Mouse (Mus musculus): Measurements from ENCODE around the gene Gm10837. TPM values are rescaled to one million over a fixed set of nuclear protein-coding genes. Genes with fewer than 3 reads are reported as not detected.

Gene Gm10837
- polyA plus RNA-seq, 1 experiment from 2014 or later, result 0.29 TPM

- Histone ChIP-seq H3K27ac (peak overlapping the region; percentile 77), H3K9me3 (no peaks in the 10 kb centered on the region), H3K4me1 (replicated peaks) (peaks cover 57% of the 10 kb centered on the region), H3K27me3 (ENCODE audit: insufficient read depth, poor library complexity, severe bottlenecking) (peaks cover 99% of the 10 kb centered on the region), H3K4me3 (peak overlapping the region; percentile 41), H3K36me3 (no peaks in the 10 kb centered on the region; the same call in 1 of the 2 replicates)
- peak; percentile 67 for DNase-seq (ENCODE audit: low spot score)
- WGBS, result under 1% methylated on average over 24 of the region's 24 CpGs
Measured at GRCm38 (mm10) chr14:122484844-122485551, 5.4 kb upstream of the Gm10837 start.

GRCm38 (mm10) chr14:122485635-122486181, 4.7 kb upstream of the Gm10837 start:
- Histone ChIP-seq H3K9me3 (no peaks in the 10 kb centered on the region), H3K4me3 (peak overlapping the region; percentile 41), H3K4me1 (replicated peaks) (peaks cover 60% of the 10 kb centered on the region), H3K36me3 (no peaks in the 10 kb centered on the region; the same call in 1 of the 2 replicates), H3K27me3 (ENCODE audit: insufficient read depth, poor library complexity, severe bottlenecking) (peaks cover 99% of the 10 kb centered on the region), H3K27ac (peak overlapping the region; percentile 77)
- DNase-seq (ENCODE audit: low spot score), result peak; percentile 39
- WGBS, result under 1% methylated on average over 12 of the region's 12 CpGs

- H3K36me3 ChIP-seq, result no peaks in the 10 kb centered on the region
- H3K9me3 ChIP-seq, result no peaks in the 10 kb centered on the region
- H3K4me3 ChIP-seq, result no peak overlapping the region
- no peak overlapping the region for H3K27ac ChIP-seq
- DNase-seq (ENCODE audit: low spot score), result no peak
- WGBS, result 10% methylated on average over 1 of the region's 1 CpGs
- H3K27me3 ChIP-seq (ENCODE audit: insufficient read depth, poor library complexity, severe bottlenecking), result peaks cover 99% of the 10 kb centered on the region
- peaks cover 61% of the 10 kb centered on the region for H3K4me1 ChIP-seq (replicated peaks)
Measured at GRCm38 (mm10) chr14:122486611-122487010, 3.8 kb upstream of the Gm10837 start.

DNA sequence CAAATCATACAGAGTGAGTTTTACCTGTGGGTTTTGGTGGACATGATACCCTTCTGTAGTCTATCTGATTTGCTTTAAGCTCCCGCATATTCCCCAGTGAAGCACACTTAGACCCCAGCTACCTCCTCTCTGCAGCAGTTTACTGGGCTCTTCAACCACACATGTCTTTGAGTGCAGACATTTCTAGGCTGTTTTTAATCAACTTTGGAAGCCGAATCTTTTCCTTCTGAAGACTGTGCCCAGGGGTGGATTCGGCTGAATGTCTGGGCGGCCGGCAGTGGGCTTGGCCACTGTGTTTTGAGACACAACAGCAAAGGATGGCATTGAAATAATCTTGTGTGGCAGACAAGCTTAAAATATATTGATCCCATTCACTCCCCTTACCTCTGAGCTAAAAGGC, 3.0 kb upstream of the Gm10837 start:
- no peak overlapping the region for H3K27ac ChIP-seq
- peaks cover 54% of the 10 kb centered on the region for H3K4me1 ChIP-seq (replicated peaks)
- H3K27me3 ChIP-seq (ENCODE audit: insufficient read depth, poor library complexity, severe bottlenecking), result peaks cover 98% of the 10 kb centered on the region
- no peaks in the 10 kb centered on the region for H3K9me3 ChIP-seq
- WGBS, result 1% methylated on average over 5 of the region's 5 CpGs
- H3K36me3 ChIP-seq, result no peaks in the 10 kb centered on the region
- no peak overlapping the region for H3K4me3 ChIP-seq
- DNase-seq (ENCODE audit: low spot score), result peak; percentile 47

GRCm38 (mm10) chr14:122489041-122489440, 1.3 kb upstream of the Gm10837 start:
- Histone ChIP-seq H3K36me3 (no peaks in the 10 kb centered on the region), H3K9me3 (0 out of 2 replicates have a peak, but pooled peaks cover 4% of the 10 kb centered on the region), H3K27ac (no peak overlapping the region), H3K4me1 (replicated peaks) (peaks cover 39% of the 10 kb centered on the region), H3K4me3 (peak overlapping the region; percentile 52; the same call in 1 of the 2 replicates), H3K27me3 (ENCODE audit: insufficient read depth, poor library complexity, severe bottlenecking) (peaks cover 97% of the 10 kb centered on the region)
- 2% methylated on average over 5 of the region's 5 CpGs for WGBS
- DNase-seq (ENCODE audit: low spot score), result no peak

DNA sequence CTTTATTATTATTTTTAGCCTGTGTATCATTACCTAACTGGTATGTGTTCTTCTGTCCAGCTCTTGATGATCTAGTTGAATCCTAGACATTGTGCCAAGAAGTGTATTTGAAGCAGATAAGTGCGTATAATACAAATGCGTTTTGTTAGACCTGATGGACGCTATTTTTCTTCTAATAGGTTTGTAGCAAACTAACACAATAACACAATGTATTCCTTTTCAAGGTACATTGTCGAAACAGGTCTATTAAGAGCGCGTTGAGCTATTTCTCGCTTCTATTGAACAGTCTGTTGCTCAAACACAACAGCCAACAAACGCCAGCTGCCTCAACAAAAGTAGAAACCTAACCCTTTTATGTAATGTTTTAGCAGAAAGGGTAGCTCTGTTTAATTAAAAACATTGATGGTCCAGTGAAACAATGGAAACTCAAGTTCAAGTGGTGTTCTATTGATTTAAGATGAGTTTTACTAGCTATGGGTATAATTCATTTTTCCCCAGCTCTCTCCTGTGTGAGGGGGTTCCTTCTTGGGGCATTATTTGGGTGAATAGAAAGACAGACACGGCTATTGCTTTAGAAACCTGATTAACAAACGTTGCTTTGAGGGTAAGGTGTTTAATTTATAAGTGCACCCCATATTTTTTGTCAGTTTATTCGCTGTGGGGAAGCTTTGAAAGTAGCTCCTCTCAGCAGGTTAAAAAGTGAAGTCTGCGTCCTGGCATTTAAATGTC, 536 bp upstream of the Gm10837 start:
- H3K9me3 ChIP-seq, result peaks cover 8% of the 10 kb centered on the region; the same call in 1 of the 2 replicates
- H3K4me1 ChIP-seq (replicated peaks), result peaks cover 30% of the 10 kb centered on the region
- 2% methylated on average over 12 of the region's 12 CpGs for WGBS
- no peak for DNase-seq (ENCODE audit: low spot score)
- no peaks in the 10 kb centered on the region for H3K36me3 ChIP-seq
- H3K27ac ChIP-seq, result no peak overlapping the region
- peaks cover 89% of the 10 kb centered on the region for H3K27me3 ChIP-seq (ENCODE audit: insufficient read depth, poor library complexity, severe bottlenecking)
- peak overlapping the region; percentile 52 for H3K4me3 ChIP-seq

- Histone ChIP-seq H3K27me3 (ENCODE audit: insufficient read depth, poor library complexity, severe bottlenecking) (peaks cover 74% of the 10 kb centered on the region), H3K9me3 (peaks cover 8% of the 10 kb centered on the region; the same call in 1 of the 2 replicates), H3K4me1 (replicated peaks) (peaks cover 19% of the 10 kb centered on the region), H3K4me3 (no peak overlapping the region), H3K36me3 (no peaks in the 10 kb centered on the region), H3K27ac (no peak overlapping the region)
- 61% methylated on average over 6 of the region's 6 CpGs for WGBS
- no peak for DNase-seq (ENCODE audit: low spot score)
Measured at GRCm38 (mm10) chr14:122491521-122491920, 1.1 kb downstream of the Gm10837 start.

- H3K27me3 ChIP-seq (ENCODE audit: insufficient read depth, poor library complexity, severe bottlenecking), result peaks cover 73% of the 10 kb centered on the region
Measured at GRCm38 (mm10) chr14:122492015-122492414, 1.6 kb downstream of the Gm10837 start.

GRCm38 (mm10) chr14:122509058-122509457, 18.7 kb downstream of the Gm10837 start:
- Histone ChIP-seq H3K36me3 (no peaks in the 10 kb centered on the region), H3K4me1 (replicated peaks) (no peaks in the 10 kb centered on the region), H3K4me3 (no peak overlapping the region), H3K9me3 (no peaks in the 10 kb centered on the region), H3K27ac (no peak overlapping the region), H3K27me3 (ENCODE audit: insufficient read depth, poor library complexity, severe bottlenecking) (no peaks in the 10 kb centered on the region)
- no peak for DNase-seq (ENCODE audit: low spot score)
- 36% methylated on average over 2 of the region's 2 CpGs for WGBS

More at GRCm38 (mm10) chr14:122492015-122492414, 1.6 kb downstream of the Gm10837 start:
- Histone ChIP-seq H3K4me3 (no peak overlapping the region), H3K9me3 (peaks cover 8% of the 10 kb centered on the region; the same call in 1 of the 2 replicates), H3K27ac (no peak overlapping the region), H3K4me1 (replicated peaks) (peaks cover 19% of the 10 kb centered on the region), H3K36me3 (no peaks in the 10 kb centered on the region)
- DNase-seq (ENCODE audit: low spot score), result no peak
- 86% methylated on average over 1 of the region's 1 CpGs for WGBS

DNA sequence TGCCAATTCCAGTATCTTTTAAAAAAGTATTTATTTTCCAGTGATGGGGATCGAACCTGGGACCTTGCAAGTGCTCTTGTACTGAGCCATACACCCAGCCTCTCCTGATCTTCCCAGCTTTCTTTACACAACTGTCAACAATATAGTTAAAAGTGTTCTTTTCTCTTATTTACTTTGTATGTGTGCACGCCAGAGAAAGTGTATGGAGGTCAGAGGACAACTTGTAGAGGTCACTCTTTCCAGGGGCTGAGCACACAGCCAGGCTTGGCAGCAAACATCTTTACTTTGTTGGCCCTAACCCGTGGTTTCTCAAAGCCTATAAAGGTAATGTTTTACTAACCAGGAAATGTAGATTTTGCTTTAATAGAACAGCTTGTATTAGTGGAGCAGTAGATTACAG, 21.1 kb downstream of the Gm10837 start:
- Histone ChIP-seq H3K27ac (no peak overlapping the region), H3K36me3 (no peaks in the 10 kb centered on the region), H3K9me3 (no peaks in the 10 kb centered on the region), H3K4me3 (no peak overlapping the region), H3K4me1 (replicated peaks) (no peaks in the 10 kb centered on the region), H3K27me3 (ENCODE audit: insufficient read depth, poor library complexity, severe bottlenecking) (no peaks in the 10 kb centered on the region)
- no peak for DNase-seq (ENCODE audit: low spot score)
- WGBS, result 67% methylated on average over 3 of the region's 3 CpGs

GRCm38 (mm10) chr14:122513511-122514036, 23.2 kb downstream of the Gm10837 start:
- no peaks in the 10 kb centered on the region for H3K4me1 ChIP-seq (replicated peaks)
- no peaks in the 10 kb centered on the region for H3K27me3 ChIP-seq (ENCODE audit: insufficient read depth, poor library complexity, severe bottlenecking)
- 83% methylated on average over 1 of the region's 1 CpGs for WGBS
- H3K4me3 ChIP-seq, result no peak overlapping the region
- H3K9me3 ChIP-seq, result no peaks in the 10 kb centered on the region
- H3K27ac ChIP-seq, result no peak overlapping the region
- H3K36me3 ChIP-seq, result no peaks in the 10 kb centered on the region
- no peak for DNase-seq (ENCODE audit: low spot score)

GRCm38 (mm10) chr14:122528475-122528874, 38.1 kb downstream of the Gm10837 start:
- no peak for DNase-seq (ENCODE audit: low spot score)
- 0 out of 2 replicates have a peak, but pooled peaks cover 4% of the 10 kb centered on the region for H3K9me3 ChIP-seq
- no peaks in the 10 kb centered on the region for H3K27me3 ChIP-seq (ENCODE audit: insufficient read depth, poor library complexity, severe bottlenecking)
- no peaks in the 10 kb centered on the region for H3K36me3 ChIP-seq
- no peak overlapping the region for H3K4me3 ChIP-seq
- WGBS, result 86% methylated on average over 4 of the region's 4 CpGs
- H3K4me1 ChIP-seq (replicated peaks), result peaks cover 2% of the 10 kb centered on the region; the same call in 1 of the 2 replicates
- no peak overlapping the region for H3K27ac ChIP-seq

All from hindbrain, embryonic 10.5 days (tissue).